Mouse (Mus musculus) layer of hippocampus, adult 18-20 months (tissue): ENCODE results near the gene S100a8. TPM values are rescaled to one million over a fixed set of nuclear protein-coding genes. Genes with fewer than 3 reads are reported as not detected.

Source experiments
- DNase-seq, 2 experiments: peaks; one replicate each; pipeline ENCODE4 v3.0.0; 2022; ENCODE audit warnings: low spot score in 2 of 2
- long read RNA-seq: library from polyadenylated mRNA; stranded (forward); transcript quantifications from one replicate; pipeline ENCODE4 v2.0.0, GENCODE M21; 2021
- total RNA-seq, 2 experiments: library from RNA; stranded (reverse); gene quantifications; 2 replicates each; pipeline ENCODE4 v1.2.3; 2021

S100a8 gene
- not detected for total RNA-seq
- long read RNA-seq: 0 reads

DNA sequence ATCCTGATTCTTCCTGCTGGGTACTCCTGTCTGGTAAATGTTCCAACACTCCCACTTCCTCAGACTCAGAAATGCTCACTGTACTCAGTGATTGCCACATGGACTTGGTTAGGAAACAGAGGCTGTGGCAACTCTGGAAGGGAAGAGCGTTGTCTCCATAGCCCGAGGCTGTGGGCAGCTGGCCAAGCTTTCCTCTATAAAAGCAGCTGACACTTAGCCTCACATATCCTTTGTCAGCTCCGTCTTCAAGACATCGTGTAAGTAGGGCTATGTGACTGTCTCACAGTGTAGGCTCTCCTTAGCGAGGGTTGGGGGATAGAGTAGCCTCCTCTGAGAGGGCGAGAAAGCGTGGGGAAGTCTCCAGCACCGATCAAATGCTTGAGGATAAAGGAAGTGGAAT is at the start of gene S100a8:
Gene S100a8 (plus strand): TSS at position 133 of the 400 bp plus-strand sequence.
- no peak for DNase-seq

GRCm38 (mm10) chr3:90621552-90621951 is 47.2 kb upstream of the S100a8 start:
- DNase-seq: no peak

DNA sequence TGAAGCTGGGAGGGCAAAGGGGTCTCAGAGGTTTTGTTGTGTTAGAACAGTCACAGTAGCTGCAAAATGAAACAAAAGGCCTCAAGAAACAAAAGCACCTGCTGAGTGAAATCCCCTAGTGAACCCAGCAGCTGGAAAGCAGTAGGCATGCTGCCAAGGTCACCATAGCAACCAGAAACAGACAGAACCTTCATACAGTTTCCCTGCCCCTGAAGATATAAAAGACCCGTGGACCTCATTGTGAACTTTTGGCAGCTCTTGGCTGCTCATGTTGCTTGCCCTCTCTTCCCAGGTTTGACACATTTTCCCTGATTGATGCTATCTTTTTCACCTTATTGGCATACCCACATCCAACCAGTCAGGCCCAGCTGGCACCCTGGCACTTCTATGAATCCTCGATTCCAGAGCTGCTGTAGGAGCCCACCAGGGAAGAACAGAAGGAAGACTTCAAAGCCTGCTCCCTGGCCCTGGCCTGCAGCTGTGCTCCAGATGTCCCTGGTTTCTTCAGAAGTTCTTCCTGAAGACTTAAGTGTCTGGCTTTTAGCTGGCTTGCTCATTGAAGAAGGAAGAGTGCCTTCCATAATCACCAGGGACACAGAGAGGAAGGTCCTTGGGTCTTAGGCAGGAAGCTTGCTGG is 45.2 kb upstream of the S100a8 start:
- peak in 1 of 2 experiments; percentile 35 for DNase-seq

- no peak for DNase-seq
Measured at GRCm38 (mm10) chr3:90625496-90625895, 43.3 kb upstream of the S100a8 start.

DNA sequence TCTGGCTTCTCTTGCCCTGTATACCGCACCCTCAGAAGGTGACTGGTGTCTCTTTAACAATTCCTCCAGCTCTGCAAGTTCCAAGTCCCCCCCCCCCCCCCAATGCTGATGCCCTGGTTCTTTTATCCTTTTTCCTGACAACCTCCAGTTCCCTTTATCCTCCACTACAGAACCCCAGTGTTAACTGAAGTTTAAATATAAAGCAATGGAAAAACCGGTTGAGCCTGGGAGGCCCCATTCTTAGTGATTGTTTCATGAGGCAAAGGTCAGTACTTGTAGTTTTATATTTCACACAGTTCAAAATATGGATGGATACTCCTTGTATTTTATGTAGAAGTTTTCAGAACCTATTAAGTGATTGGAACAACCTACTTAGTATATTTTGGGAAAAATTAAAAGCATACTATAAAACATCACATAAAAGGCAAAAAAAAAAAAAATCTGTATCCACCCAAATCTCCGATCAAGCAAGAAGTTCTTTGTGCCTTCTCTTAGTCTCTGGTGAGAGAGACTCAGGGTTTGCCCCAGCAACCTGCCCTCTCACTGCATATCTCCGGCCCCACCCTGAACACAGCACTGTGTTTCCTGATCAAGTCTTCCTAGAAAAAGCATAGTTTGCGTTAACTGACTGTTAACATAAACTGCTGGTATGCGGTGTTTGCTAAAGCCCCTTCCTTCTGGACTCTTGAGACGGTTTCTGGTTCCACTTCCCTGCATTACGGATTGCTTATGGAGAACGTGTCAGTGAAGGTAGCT is 42.3 kb upstream of the S100a8 start:
- DNase-seq: no peak

GRCm38 (mm10) chr3:90627366-90627765 is 41.4 kb upstream of the S100a8 start:
- no peak for DNase-seq

DNA sequence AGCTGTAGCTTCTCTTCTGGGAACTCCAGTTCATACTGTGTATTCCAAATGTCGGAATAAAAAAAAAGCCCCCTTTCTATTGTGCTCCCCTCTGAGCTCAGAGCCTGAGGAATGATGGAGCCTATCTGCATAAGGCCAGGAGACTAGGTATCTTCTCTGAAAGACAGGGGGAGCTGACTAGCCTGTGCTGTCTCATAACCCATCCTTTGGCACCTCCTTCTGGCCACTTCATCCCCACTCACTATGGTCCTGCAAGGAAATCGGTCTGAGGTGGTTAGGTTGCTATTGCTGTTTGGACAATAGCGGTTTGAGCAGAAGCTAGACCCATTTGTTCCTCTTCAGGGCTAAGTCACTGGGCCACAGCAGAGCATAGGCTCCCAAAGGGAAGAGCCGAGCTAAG is 41.0 kb upstream of the S100a8 start:
- DNase-seq: no peak

GRCm38 (mm10) chr3:90629298-90629697 is 39.5 kb upstream of the S100a8 start:
- no peak for DNase-seq

DNA sequence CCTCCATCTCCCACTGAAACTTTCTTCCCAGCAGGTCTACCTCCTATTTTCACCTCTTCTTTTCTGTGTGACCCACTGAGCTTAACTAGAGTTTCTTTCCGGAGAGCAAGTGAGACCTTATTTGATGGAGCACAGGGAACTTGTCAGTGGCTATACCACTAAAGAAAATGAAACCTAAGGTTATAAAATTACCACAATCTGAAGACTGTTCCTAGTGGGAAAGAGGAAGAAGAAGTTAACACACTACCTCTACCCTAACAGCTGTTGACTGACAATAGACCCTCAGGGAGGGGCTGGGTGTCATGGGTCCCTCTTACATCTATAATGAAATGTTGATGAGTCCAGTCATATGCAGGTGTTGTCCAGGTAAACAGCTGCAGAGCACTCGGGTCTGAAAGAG is 36.8 kb upstream of the S100a8 start:
- no peak for DNase-seq

GRCm38 (mm10) chr3:90638511-90639275 is 30.1 kb upstream of the S100a8 start:
- DNase-seq: no peak

GRCm38 (mm10) chr3:90639511-90640154 is 29.1 kb upstream of the S100a8 start:
- no peak for DNase-seq

GRCm38 (mm10) chr3:90640981-90641380 is 27.8 kb upstream of the S100a8 start:
- no peak for DNase-seq

- peak in 1 of 2 experiments; percentile 50 for DNase-seq
Measured at GRCm38 (mm10) chr3:90644220-90644619, 24.6 kb upstream of the S100a8 start.

GRCm38 (mm10) chr3:90647291-90647690 is 21.5 kb upstream of the S100a8 start:
- DNase-seq: no peak

DNA sequence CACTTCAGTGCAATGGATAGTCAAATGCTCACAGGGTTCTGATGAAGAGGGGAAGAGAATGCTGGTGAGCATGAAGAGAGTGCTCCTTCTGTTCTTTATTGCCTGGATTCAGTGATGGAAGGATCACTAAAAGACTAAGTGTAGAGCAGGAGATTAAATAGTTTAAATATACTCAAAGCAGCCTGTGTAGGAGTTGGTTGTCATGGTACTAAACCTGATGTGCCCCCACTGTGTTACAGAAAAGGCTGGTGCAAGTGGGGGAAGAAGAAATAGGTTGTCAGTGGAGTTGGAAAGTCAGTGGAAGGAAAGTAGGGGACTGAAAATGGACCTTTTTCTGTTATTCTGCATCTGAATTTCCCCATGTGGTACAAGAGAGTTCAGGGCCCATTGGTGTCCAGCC is 19.8 kb upstream of the S100a8 start:
- peak in 1 of 2 experiments; percentile 36 for DNase-seq

- no peak for DNase-seq
Measured at GRCm38 (mm10) chr3:90649832-90650231, 18.9 kb upstream of the S100a8 start.

DNA sequence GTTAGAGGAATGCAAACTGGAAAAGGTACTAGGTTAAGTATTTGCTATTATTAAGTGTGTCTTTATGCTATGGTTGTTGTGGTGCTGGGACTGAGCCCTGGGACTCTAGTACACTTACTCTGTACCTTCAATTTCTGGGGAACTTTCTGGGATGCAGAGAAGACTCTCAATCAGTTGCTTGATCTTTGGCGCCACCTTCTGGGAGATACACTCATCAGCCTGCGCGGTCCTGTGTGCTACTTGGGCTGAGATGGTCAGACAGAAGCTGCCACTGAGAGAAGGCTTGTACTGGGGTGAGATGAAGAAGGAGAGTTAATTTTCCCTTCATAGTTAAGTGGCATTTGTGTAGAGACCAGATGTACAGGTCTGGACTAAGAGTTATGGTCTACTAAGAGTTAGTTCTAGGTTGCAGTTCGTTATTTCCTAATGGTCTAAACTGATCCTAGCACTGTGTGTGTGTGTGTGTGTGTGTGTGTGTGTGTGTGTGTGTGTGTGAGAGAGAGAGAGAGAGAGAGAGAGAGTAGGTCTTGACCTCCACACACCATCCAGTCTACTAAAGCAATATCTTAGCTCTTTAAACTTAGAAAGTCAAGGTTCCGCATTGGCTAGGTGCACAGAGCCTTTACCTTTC is 15.8 kb upstream of the S100a8 start:
- peak; percentile 56 to 91 for DNase-seq

DNA sequence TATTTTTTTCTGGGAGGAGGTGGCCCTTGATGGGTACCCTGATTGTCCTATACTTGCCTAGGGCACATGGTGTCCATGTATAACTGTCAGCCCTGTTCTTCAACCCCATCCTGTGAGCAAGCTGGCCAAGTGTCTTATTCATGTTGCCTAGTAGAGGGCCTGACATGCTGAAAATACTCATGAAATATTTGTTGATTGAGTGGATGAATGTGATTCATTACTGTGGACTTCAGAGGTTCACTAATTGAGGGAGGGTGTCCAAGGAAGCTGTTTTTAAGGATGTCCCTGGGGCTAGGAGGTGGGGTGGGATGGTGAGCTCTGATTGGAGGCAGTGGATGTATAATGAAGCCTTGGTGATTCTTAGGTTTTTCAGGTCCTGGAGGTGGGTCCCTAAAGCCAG is 15.1 kb upstream of the S100a8 start, which contains the start of gene S100a7a:
Gene S100a7a (plus strand): TSS at position 301 of the 400 bp plus-strand sequence.
- DNase-seq: no peak

DNA sequence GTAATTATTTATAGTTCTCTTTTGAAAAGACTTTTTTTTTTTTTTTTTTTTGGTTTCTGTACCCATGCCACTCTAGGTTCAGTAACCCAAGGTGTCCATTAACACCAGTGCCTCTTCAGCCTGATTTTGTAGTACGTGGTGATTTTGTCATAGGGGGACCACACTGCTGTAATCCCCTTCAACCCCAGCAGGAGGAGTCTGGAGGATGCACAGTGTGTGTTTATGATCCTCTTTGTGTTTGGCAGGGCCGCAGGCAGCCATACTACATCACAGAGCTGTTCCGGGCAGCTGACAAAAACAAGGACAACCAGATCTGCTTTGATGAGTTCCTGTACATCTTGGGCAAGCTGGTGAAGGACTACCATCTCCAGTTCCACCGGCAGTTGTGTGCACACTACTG is 11.4 kb upstream of the S100a8 start:
- no peak for DNase-seq

- no peak for DNase-seq
Measured at GRCm38 (mm10) chr3:90659364-90660044, 9.3 kb upstream of the S100a8 start.
